Mouse (Mus musculus): Measurements from ENCODE around the gene Fubp3. TPM values are rescaled to one million over a fixed set of nuclear protein-coding genes. Genes with fewer than 3 reads are reported as not detected.
A peak's percentile ranks its signal among the peaks of the same experiment; 100 is the strongest.

Fubp3 gene
- polyA plus RNA-seq, 1 experiment from 2014 or later, result 63.0 TPM

- H3K4me2 ChIP-seq (replicated peaks), result peak overlapping the region; percentile 89
- H3K4me3 ChIP-seq, result peak overlapping the region; percentile 79
- peak overlapping the region; percentile 84 for H3K27ac ChIP-seq (replicated peaks)
- no peaks in the 10 kb centered on the region for H3K9me3 ChIP-seq
- H3K36me3 ChIP-seq, result 0 out of 2 replicates have a peak, but pooled peaks cover 7% of the 10 kb centered on the region
- H3K27me3 ChIP-seq, result no peaks in the 10 kb centered on the region
- peaks cover 26% of the 10 kb centered on the region for H3K4me1 ChIP-seq
- peak; percentile 6 for ATAC-seq (replicated peaks)
- 4% methylated on average over 39 of the region's 41 CpGs for WGBS
- H3K9ac ChIP-seq (replicated peaks), result peak overlapping the region; percentile 95
Measured at GRCm38 (mm10) chr2:31572915-31573635, 624 bp downstream of the Fubp3 start.

DNA sequence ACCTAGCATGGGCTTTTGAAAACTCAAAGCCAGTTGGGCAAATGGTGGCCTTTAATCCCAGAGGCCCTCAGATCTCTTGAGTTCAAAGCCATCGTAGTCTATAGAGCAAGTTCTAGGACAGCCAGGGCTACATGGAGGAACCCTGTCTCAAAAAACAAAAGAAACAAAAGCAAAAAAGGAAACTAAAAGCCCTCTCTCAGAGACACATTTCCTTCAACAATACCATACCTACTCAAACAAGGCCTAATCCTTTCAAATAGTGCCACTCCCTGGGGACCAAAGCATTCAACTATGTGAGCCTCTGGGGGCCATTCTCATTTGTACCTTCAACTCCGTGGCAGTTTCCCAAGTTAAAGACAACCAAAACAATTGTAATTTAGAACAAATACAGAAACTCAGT lies 9.2 kb downstream of the Fubp3 start:
- no peak for ATAC-seq (replicated peaks)
- WGBS, result 22% methylated on average over 2 of the region's 2 CpGs
- peaks cover 21% of the 10 kb centered on the region; the same call in 1 of the 2 replicates for H3K36me3 ChIP-seq
- no peaks in the 10 kb centered on the region for H3K9me3 ChIP-seq
- H3K27ac ChIP-seq (replicated peaks), result no peak overlapping the region
- no peak overlapping the region for H3K4me2 ChIP-seq (replicated peaks)
- H3K9ac ChIP-seq (replicated peaks), result no peak overlapping the region
- no peak overlapping the region for H3K4me3 ChIP-seq
- H3K4me1 ChIP-seq, result no peaks in the 10 kb centered on the region
- H3K27me3 ChIP-seq, result no peaks in the 10 kb centered on the region

DNA sequence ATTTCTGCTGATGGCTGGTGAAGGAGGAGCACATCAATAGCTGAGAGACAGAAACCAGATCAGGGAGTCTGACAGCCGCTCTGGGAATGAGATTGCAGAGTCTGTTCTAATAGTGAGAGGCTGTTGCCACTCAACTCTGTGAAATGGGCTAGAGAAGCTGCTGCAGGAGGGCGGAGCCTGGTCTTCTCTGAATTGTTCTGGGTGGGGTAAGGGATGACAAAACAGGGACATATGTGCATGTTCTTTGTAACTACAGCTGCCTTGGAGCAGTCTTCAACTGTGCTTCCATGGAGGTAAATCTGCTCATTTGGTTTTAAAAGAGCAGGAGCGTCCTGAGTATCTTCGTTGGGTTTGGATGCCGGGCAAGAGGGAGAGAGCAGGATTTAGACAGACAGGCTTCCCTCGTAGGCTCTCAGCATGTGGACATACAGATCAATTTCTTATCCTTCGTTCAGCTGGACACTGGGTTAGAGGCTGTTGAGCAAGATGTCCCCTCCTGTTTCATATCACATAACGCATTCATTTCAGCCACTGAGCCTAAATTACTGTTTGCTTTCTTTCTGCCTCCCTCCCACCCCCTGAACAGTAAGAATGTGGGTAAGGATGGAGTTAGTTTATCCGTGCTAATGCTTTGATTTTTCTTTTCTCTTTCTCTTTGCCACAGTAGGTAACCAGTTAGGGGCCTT lies 19.5 kb downstream of the Fubp3 start:
- no peaks in the 10 kb centered on the region for H3K4me1 ChIP-seq
- H3K27me3 ChIP-seq, result no peaks in the 10 kb centered on the region
- H3K4me2 ChIP-seq (replicated peaks), result no peak overlapping the region
- no peak overlapping the region for H3K4me3 ChIP-seq
- no peak overlapping the region for H3K27ac ChIP-seq (replicated peaks)
- peaks cover 33% of the 10 kb centered on the region for H3K36me3 ChIP-seq
- no peak overlapping the region for H3K9ac ChIP-seq (replicated peaks)
- WGBS, result 88% methylated on average over 9 of the region's 9 CpGs
- no peak for ATAC-seq (replicated peaks)
- no peaks in the 10 kb centered on the region for H3K9me3 ChIP-seq

- no peak overlapping the region for H3K4me2 ChIP-seq (replicated peaks)
- H3K4me1 ChIP-seq, result peaks cover 9% of the 10 kb centered on the region
- no peaks in the 10 kb centered on the region for H3K9me3 ChIP-seq
- WGBS, result 96% methylated on average over 1 of the region's 1 CpGs
- H3K36me3 ChIP-seq, result peaks cover 72% of the 10 kb centered on the region
- no peak overlapping the region for H3K27ac ChIP-seq (replicated peaks)
- no peak overlapping the region for H3K4me3 ChIP-seq
- no peaks in the 10 kb centered on the region for H3K27me3 ChIP-seq
- no peak for ATAC-seq (replicated peaks)
- H3K9ac ChIP-seq (replicated peaks), result no peak overlapping the region
Measured at GRCm38 (mm10) chr2:31607555-31607954, 35.1 kb downstream of the Fubp3 start.

DNA sequence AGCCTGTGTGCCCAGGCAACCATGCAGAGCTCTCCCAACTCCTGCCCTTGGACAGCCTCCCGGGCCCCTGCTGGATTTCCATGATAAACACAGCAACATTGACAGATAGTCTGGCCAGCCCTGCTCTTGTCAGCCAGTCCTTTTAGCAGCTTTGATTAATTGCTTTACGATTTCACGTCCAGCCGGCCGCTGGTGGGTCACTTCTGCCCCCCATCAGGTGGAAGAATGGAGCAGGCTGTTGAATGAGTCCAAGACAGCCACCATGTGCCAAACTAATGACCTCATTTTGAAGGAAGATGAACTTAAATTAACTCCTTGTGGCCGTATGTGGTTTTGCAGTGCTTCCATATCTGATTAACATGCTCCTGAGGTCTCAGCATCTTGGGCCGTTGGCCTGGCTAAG lies 37.4 kb downstream of the Fubp3 start:
- Histone ChIP-seq H3K4me2 (replicated peaks) (no peak overlapping the region), H3K27ac (replicated peaks) (no peak overlapping the region; the same call in 1 of the 2 replicates), H3K4me3 (no peak overlapping the region), H3K9ac (replicated peaks) (no peak overlapping the region), H3K4me1 (peaks cover 9% of the 10 kb centered on the region), H3K27me3 (no peaks in the 10 kb centered on the region), H3K9me3 (no peaks in the 10 kb centered on the region), H3K36me3 (peaks cover 74% of the 10 kb centered on the region)
- no peak for ATAC-seq (replicated peaks)
- 22% methylated on average over 7 of the region's 7 CpGs for whole genome bisulfite sequencing

DNA sequence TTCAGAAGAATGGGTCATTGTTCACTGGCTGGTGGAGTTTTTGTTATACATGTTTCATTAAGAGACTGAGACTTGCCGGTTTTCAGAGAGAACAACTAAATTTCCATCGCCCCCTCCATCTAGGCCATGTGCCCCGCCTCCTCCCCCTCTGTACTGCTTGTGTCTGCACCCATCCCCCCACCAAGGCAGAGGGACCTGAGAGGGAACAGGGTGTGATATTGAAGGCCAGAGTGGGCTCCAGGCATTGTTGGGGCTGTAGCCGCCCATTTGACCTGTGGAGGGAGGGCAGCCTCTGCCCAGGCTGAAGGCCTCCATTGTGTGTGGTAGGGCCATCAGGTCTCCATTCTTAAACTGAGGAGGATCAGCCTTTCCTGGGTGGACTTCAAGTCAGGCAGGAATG lies 38.5 kb downstream of the Fubp3 start:
- H3K27ac ChIP-seq (replicated peaks), result no peak overlapping the region
- peaks cover 9% of the 10 kb centered on the region for H3K4me1 ChIP-seq
- peaks cover 74% of the 10 kb centered on the region for H3K36me3 ChIP-seq
- H3K4me2 ChIP-seq (replicated peaks), result no peak overlapping the region
- no peaks in the 10 kb centered on the region for H3K9me3 ChIP-seq
- ATAC-seq (replicated peaks), result no peak
- no peak overlapping the region for H3K9ac ChIP-seq (replicated peaks)
- no peaks in the 10 kb centered on the region for H3K27me3 ChIP-seq
- WGBS, result 46% methylated on average over 4 of the region's 4 CpGs
- H3K4me3 ChIP-seq, result no peak overlapping the region

GRCm38 (mm10) chr2:31611400-31611799 lies 38.9 kb downstream of the Fubp3 start:
- no peaks in the 10 kb centered on the region for H3K9me3 ChIP-seq
- no peaks in the 10 kb centered on the region for H3K27me3 ChIP-seq
- no peak overlapping the region for H3K9ac ChIP-seq (replicated peaks)
- H3K36me3 ChIP-seq, result peaks cover 73% of the 10 kb centered on the region
- ATAC-seq (replicated peaks), result no peak
- WGBS, result 77% methylated on average over 8 of the region's 8 CpGs
- H3K4me3 ChIP-seq, result no peak overlapping the region
- H3K4me2 ChIP-seq (replicated peaks), result no peak overlapping the region
- peaks cover 9% of the 10 kb centered on the region for H3K4me1 ChIP-seq
- H3K27ac ChIP-seq (replicated peaks), result no peak overlapping the region

- H3K4me1 ChIP-seq, result peaks cover 9% of the 10 kb centered on the region
- H3K9me3 ChIP-seq, result no peaks in the 10 kb centered on the region
- 82% methylated on average over 6 of the region's 6 CpGs for WGBS
- no peak for ATAC-seq (replicated peaks)
- no peak overlapping the region for H3K9ac ChIP-seq (replicated peaks)
- no peak overlapping the region for H3K4me3 ChIP-seq
- H3K36me3 ChIP-seq, result peaks cover 68% of the 10 kb centered on the region
- no peak overlapping the region for H3K27ac ChIP-seq (replicated peaks)
- H3K27me3 ChIP-seq, result no peaks in the 10 kb centered on the region
- H3K4me2 ChIP-seq (replicated peaks), result no peak overlapping the region
Measured at GRCm38 (mm10) chr2:31612627-31613026, 40.2 kb downstream of the Fubp3 start.

GRCm38 (mm10) chr2:31613781-31614180 lies 41.3 kb downstream of the Fubp3 start:
- ATAC-seq (replicated peaks), result no peak
- Histone ChIP-seq H3K9ac (replicated peaks) (no peak overlapping the region), H3K27ac (replicated peaks) (no peak overlapping the region), H3K4me1 (peaks cover 9% of the 10 kb centered on the region), H3K36me3 (peaks cover 62% of the 10 kb centered on the region), H3K27me3 (no peaks in the 10 kb centered on the region), H3K9me3 (no peaks in the 10 kb centered on the region), H3K4me2 (replicated peaks) (no peak overlapping the region), H3K4me3 (no peak overlapping the region)
- 90% methylated on average over 7 of the region's 7 CpGs for WGBS

DNA sequence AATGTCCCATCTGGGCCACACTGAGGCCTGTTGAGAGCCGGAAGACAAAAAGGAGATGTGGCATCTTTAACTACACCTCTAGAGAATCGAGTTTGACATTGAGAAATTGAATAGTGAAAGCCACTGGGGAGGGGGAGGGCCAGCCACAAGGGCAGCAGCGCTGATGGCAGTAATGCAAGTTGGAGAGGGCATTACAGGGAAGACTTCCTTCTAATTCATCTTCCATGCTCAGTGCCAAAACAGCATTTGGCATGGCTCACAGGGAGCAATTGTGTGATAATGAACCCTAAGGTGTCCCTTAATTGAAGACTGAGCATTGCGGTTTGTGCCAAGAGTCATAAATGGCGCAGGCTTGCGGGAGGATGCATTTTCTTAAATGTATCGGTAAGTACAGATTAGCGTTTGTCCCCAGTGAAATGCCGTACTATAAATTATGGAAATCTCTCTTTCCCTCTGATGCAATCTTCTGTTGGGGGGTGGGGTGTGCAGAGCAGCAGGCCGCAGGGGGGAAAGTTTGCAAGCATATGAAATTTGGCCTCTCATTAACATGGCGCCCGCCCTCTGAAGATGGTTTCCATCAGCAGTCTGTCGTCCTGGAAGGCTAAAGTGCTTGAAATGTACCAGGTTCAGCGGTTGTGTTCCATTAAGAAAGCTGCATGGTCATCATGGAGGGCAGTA lies 46.2 kb downstream of the Fubp3 start:
- H3K36me3 ChIP-seq, result peaks cover 33% of the 10 kb centered on the region
- 76% methylated on average over 14 of the region's 14 CpGs for WGBS
- H3K4me2 ChIP-seq (replicated peaks), result no peak overlapping the region
- ATAC-seq (replicated peaks), result no peak
- H3K27ac ChIP-seq (replicated peaks), result no peak overlapping the region
- H3K27me3 ChIP-seq, result no peaks in the 10 kb centered on the region
- no peaks in the 10 kb centered on the region for H3K9me3 ChIP-seq
- no peaks in the 10 kb centered on the region for H3K4me1 ChIP-seq
- no peak overlapping the region for H3K4me3 ChIP-seq
- H3K9ac ChIP-seq (replicated peaks), result no peak overlapping the region

- no peak overlapping the region for H3K4me3 ChIP-seq
- H3K4me1 ChIP-seq, result no peaks in the 10 kb centered on the region
- H3K9me3 ChIP-seq, result no peaks in the 10 kb centered on the region
- no peak overlapping the region for H3K9ac ChIP-seq (replicated peaks)
- WGBS, result 92% methylated on average over 6 of the region's 6 CpGs
- no peak overlapping the region for H3K27ac ChIP-seq (replicated peaks)
- no peaks in the 10 kb centered on the region for H3K27me3 ChIP-seq
- ATAC-seq (replicated peaks), result no peak
- peaks cover 29% of the 10 kb centered on the region for H3K36me3 ChIP-seq
- no peak overlapping the region for H3K4me2 ChIP-seq (replicated peaks)
Measured at GRCm38 (mm10) chr2:31619208-31619607, 46.8 kb downstream of the Fubp3 start.

DNA sequence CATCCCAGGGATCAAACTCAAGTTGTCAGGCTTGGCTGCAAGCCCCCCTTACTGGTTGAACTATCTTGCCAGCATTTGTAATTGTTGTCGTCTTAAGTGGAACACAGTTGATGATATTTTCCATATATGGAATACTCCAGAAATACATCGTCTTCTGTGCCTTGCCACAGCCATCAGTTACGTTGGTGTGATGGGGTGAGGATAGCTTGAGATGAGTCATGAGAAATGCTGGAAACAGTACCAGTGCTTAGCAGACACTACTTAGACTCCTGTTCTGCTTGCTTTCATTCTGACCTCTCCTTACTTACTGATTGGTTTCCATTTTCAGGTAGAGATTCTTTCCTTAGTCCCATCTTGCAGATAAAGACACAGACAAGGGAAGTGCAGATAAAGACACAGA lies 61.1 kb downstream of the Fubp3 start:
- Histone ChIP-seq H3K9ac (replicated peaks) (no peak overlapping the region), H3K27ac (replicated peaks) (no peak overlapping the region), H3K27me3 (peaks cover 73% of the 10 kb centered on the region), H3K36me3 (no peaks in the 10 kb centered on the region), H3K4me1 (peaks cover 33% of the 10 kb centered on the region), H3K4me3 (no peak overlapping the region), H3K4me2 (replicated peaks) (no peak overlapping the region), H3K9me3 (no peaks in the 10 kb centered on the region)
- WGBS, result 80% methylated on average over 3 of the region's 3 CpGs
- ATAC-seq (replicated peaks), result no peak
